Mouse (Mus musculus) T-helper 17 cell (primary cell): ENCODE results near the gene Pank4.

Source experiments
- in situ Hi-C, 2 experiments: fragments of 300-600 bp; cut with MboI, MseI; formaldehyde crosslinking; loops; 1 replicate in 1 of 2; 2 replicates in 1 of 2; pipeline ENCODE4 v1.15.1; 2025; ENCODE audit warnings: high pct_unique_total_duplicates in 2 of 2

The Pank4 gene

GRCm38 (mm10) chr4:154963190-154963836 lies 610 bp upstream of the Pank4 start:
- in situ Hi-C loops = no loop called here

- in situ Hi-C loops = no loop called here
These were observed 785 bp downstream of the Pank4 start for GRCm38 (mm10) chr4:154964581-154965235.

GRCm38 (mm10) chr4:154965856-154966255 lies 1.9 kb downstream of the Pank4 start:
- in situ Hi-C loops = no loop called here

- in situ Hi-C loops = no loop called here
These were observed 3.2 kb downstream of the Pank4 start for GRCm38 (mm10) chr4:154967173-154967572.

- in situ Hi-C loops = no loop called here
These were observed 8.6 kb downstream of the Pank4 start for GRCm38 (mm10) chr4:154972546-154972945.

- in situ Hi-C loops = no loop called here
These were observed 10.3 kb downstream of the Pank4 start for GRCm38 (mm10) chr4:154974163-154974611.

- in situ Hi-C loops = loop anchor here in 1 of 2 experiments (10.0 kb wide), 1 partner anchor 85 kb away; the partner anchor contains the start of gene Pex10
These were observed 16.2 kb downstream of the Pank4 start for GRCm38 (mm10) chr4:154980110-154980509.

GRCm38 (mm10) chr4:154981076-154981475 lies 17.2 kb downstream of the Pank4 start:
- in situ Hi-C loops = loop anchor here in 1 of 2 experiments (10.0 kb wide), 1 partner anchor 84 kb away; the partner anchor contains the start of gene Pex10

GRCm38 (mm10) chr4:154981530-154981929 lies 17.6 kb downstream of the Pank4 start:
- in situ Hi-C loops = loop anchor here in 1 of 2 experiments (10.0 kb wide), 1 partner anchor 83 kb away; the partner anchor contains the start of gene Pex10

GRCm38 (mm10) chr4:154982247-154983120 lies 18.6 kb downstream of the Pank4 start:
- in situ Hi-C loops = loop anchor here in 1 of 2 experiments (10.0 kb wide), 1 partner anchor 82 kb away; the partner anchor contains the start of gene Pex10

- in situ Hi-C loops = loop anchor here in 1 of 2 experiments (10.0 kb wide), 1 partner anchor 81 kb away; the partner anchor contains the start of gene Pex10
These were observed 19.8 kb downstream of the Pank4 start for GRCm38 (mm10) chr4:154983767-154984166.

- in situ Hi-C loops = loop anchor here (5.0 to 10.0 kb wide), 2 partner anchors 77 to 80 kb away; partner anchors contain the start of gene Pex10 (in 1 of the 2)
These were observed 21.3 kb downstream of the Pank4 start for GRCm38 (mm10) chr4:154985151-154985777.

- in situ Hi-C loops = loop anchor here (5.0 to 10.0 kb wide), 2 partner anchors 76 to 79 kb away; partner anchors contain the start of gene Pex10 (in 1 of the 2)
These were observed 22.2 kb downstream of the Pank4 start for GRCm38 (mm10) chr4:154986096-154986495.

- in situ Hi-C loops = loop anchor here (5.0 to 10.0 kb wide), 2 partner anchors 76 to 78 kb away; partner anchors contain the start of gene Pex10 (in 1 of the 2)
These were observed 22.8 kb downstream of the Pank4 start for GRCm38 (mm10) chr4:154986750-154987149.

- in situ Hi-C loops = loop anchor here in 1 of 2 experiments (10.0 kb wide), 1 partner anchor 1350 kb away; no protein-coding TSS in a partner anchor
These were observed 31.0 kb downstream of the Pank4 start for GRCm38 (mm10) chr4:154994876-154995275.

- in situ Hi-C loops = loop anchor here in 1 of 2 experiments (10.0 kb wide), 1 partner anchor 1352 kb away; no protein-coding TSS in a partner anchor
These were observed 32.7 kb downstream of the Pank4 start for GRCm38 (mm10) chr4:154996572-154997154.

- in situ Hi-C loops = loop anchor here in 1 of 2 experiments (10.0 kb wide), 1 partner anchor 1355 kb away; no protein-coding TSS in a partner anchor
These were observed 35.5 kb downstream of the Pank4 start for GRCm38 (mm10) chr4:154999379-154999778.

- in situ Hi-C loops = loop anchor here in 1 of 2 experiments (10.0 kb wide), 1 partner anchor 1380 kb away; no protein-coding TSS in a partner anchor
These were observed 41.4 kb downstream of the Pank4 start for GRCm38 (mm10) chr4:155005278-155005677.

- in situ Hi-C loops = loop anchor here in 1 of 2 experiments (10.0 kb wide), 1 partner anchor 1381 kb away; no protein-coding TSS in a partner anchor
These were observed 42.4 kb downstream of the Pank4 start for GRCm38 (mm10) chr4:155006296-155006695.

GRCm38 (mm10) chr4:155007641-155008040 lies 43.7 kb downstream of the Pank4 start:
- in situ Hi-C loops = loop anchor here in 1 of 2 experiments (10.0 kb wide), 1 partner anchor 1383 kb away; no protein-coding TSS in a partner anchor
